Mouse (Mus musculus): Measurements from ENCODE around the gene Scrn3. TPM values are rescaled to one million over a fixed set of nuclear protein-coding genes. Genes with fewer than 3 reads are reported as not detected.

The Scrn3 gene
- total and polyA plus RNA-seq, 2 experiments from 2014 or later, result 5.1 to 5.3 TPM

- Histone ChIP-seq H3K27ac (ENCODE audit: low read depth, low read length) (no peak overlapping the region), H3K4me3 (ENCODE audit: low read depth, low read length) (no peak overlapping the region), H3K4me1 (ENCODE audit: insufficient read depth) (peaks cover 4% of the 10 kb centered on the region; the same call in 1 of the 2 replicates), H3K36me3 (ENCODE audit: insufficient read depth) (peaks cover 5% of the 10 kb centered on the region; the same call in 1 of the 2 replicates), H3K4me2 (ENCODE audit: low read depth) (no peak overlapping the region), H3K9ac (no peak overlapping the region), H3K27me3 (ENCODE audit: insufficient read depth, low read length) (no peaks in the 10 kb centered on the region), H3K9me3 (ENCODE audit: low read length) (no peaks in the 10 kb centered on the region)
- 91% methylated on average over 3 of the region's 3 CpGs for WGBS
- ATAC-seq (no peak), DNase-seq (no peak)
- no peak for TF ChIP-seq CTCF (IDR thresholded peaks at IDR 0.05; ENCODE audit: low read depth)
These were observed 1.9 kb downstream of the Scrn3 start for GRCm38 (mm10) chr2:73314311-73314710.

- Histone ChIP-seq H3K9ac (no peak overlapping the region), H3K27ac (ENCODE audit: low read depth, low read length) (no peak overlapping the region), H3K36me3 (ENCODE audit: insufficient read depth) (no peaks in the 10 kb centered on the region), H3K27me3 (ENCODE audit: insufficient read depth, low read length) (no peaks in the 10 kb centered on the region), H3K4me3 (ENCODE audit: low read depth, low read length) (no peak overlapping the region), H3K4me1 (ENCODE audit: insufficient read depth) (peaks cover 4% of the 10 kb centered on the region; the same call in 1 of the 2 replicates), H3K4me2 (ENCODE audit: low read depth) (no peak overlapping the region), H3K9me3 (ENCODE audit: low read length) (no peaks in the 10 kb centered on the region)
- DNase-seq, result no peak
- no peak for ATAC-seq
- TF ChIP-seq CTCF (IDR thresholded peaks at IDR 0.05; ENCODE audit: low read depth), result no peak
- WGBS, result 93% methylated on average over 9 of the region's 9 CpGs
These were observed 5.0 kb downstream of the Scrn3 start for GRCm38 (mm10) chr2:73317426-73317825.

GRCm38 (mm10) chr2:73319218-73319617 is 6.8 kb downstream of the Scrn3 start:
- ATAC-seq, result no peak
- Histone ChIP-seq H3K9ac (no peak overlapping the region), H3K36me3 (ENCODE audit: insufficient read depth) (no peaks in the 10 kb centered on the region), H3K4me3 (ENCODE audit: low read depth, low read length) (no peak overlapping the region), H3K27me3 (ENCODE audit: insufficient read depth, low read length) (no peaks in the 10 kb centered on the region), H3K4me1 (ENCODE audit: insufficient read depth) (no peaks in the 10 kb centered on the region), H3K27ac (ENCODE audit: low read depth, low read length) (no peak overlapping the region), H3K9me3 (ENCODE audit: low read length) (no peaks in the 10 kb centered on the region), H3K4me2 (ENCODE audit: low read depth) (no peak overlapping the region)
- DNase-seq, result no peak
- 92% methylated on average over 5 of the region's 5 CpGs for WGBS
- TF ChIP-seq CTCF (IDR thresholded peaks at IDR 0.05; ENCODE audit: low read depth), result no peak

- ATAC-seq (no peak), DNase-seq (no peak)
- H3K27me3 ChIP-seq (ENCODE audit: insufficient read depth, low read length), result no peaks in the 10 kb centered on the region
- H3K9me3 ChIP-seq (ENCODE audit: low read length), result no peaks in the 10 kb centered on the region
- TF ChIP-seq CTCF (IDR thresholded peaks at IDR 0.05; ENCODE audit: low read depth), result no peak
- no peak overlapping the region for H3K4me3 ChIP-seq (ENCODE audit: low read depth, low read length)
- WGBS, result 72% methylated on average over 12 of the region's 12 CpGs
- no peak overlapping the region for H3K9ac ChIP-seq
- no peaks in the 10 kb centered on the region for H3K36me3 ChIP-seq (ENCODE audit: insufficient read depth)
- H3K4me2 ChIP-seq (ENCODE audit: low read depth), result no peak overlapping the region
- no peak overlapping the region for H3K27ac ChIP-seq (ENCODE audit: low read depth, low read length)
- H3K4me1 ChIP-seq (ENCODE audit: insufficient read depth), result no peaks in the 10 kb centered on the region
These were observed 10.6 kb downstream of the Scrn3 start for GRCm38 (mm10) chr2:73322991-73323390.

GRCm38 (mm10) chr2:73325871-73326270 is 13.5 kb downstream of the Scrn3 start:
- no peak overlapping the region for H3K4me2 ChIP-seq (ENCODE audit: low read depth)
- H3K9ac ChIP-seq, result no peak overlapping the region
- H3K4me1 ChIP-seq (ENCODE audit: insufficient read depth), result no peaks in the 10 kb centered on the region
- no peak for TF ChIP-seq CTCF (IDR thresholded peaks at IDR 0.05; ENCODE audit: low read depth)
- H3K36me3 ChIP-seq (ENCODE audit: insufficient read depth), result no peaks in the 10 kb centered on the region
- 91% methylated on average over 5 of the region's 5 CpGs for WGBS
- no peaks in the 10 kb centered on the region for H3K9me3 ChIP-seq (ENCODE audit: low read length)
- no peak overlapping the region for H3K4me3 ChIP-seq (ENCODE audit: low read depth, low read length)
- no peak for DNase-seq
- H3K27ac ChIP-seq (ENCODE audit: low read depth, low read length), result no peak overlapping the region
- no peak for ATAC-seq
- H3K27me3 ChIP-seq (ENCODE audit: insufficient read depth, low read length), result no peaks in the 10 kb centered on the region

GRCm38 (mm10) chr2:73335949-73336348 is 23.5 kb downstream of the Scrn3 start:
- 86% methylated on average over 3 of the region's 3 CpGs for WGBS
- Histone ChIP-seq H3K27ac (ENCODE audit: low read depth, low read length) (no peak overlapping the region), H3K4me3 (ENCODE audit: low read depth, low read length) (no peak overlapping the region), H3K27me3 (ENCODE audit: insufficient read depth, low read length) (no peaks in the 10 kb centered on the region), H3K9ac (no peak overlapping the region), H3K4me1 (ENCODE audit: insufficient read depth) (no peaks in the 10 kb centered on the region), H3K9me3 (ENCODE audit: low read length) (no peaks in the 10 kb centered on the region), H3K36me3 (ENCODE audit: insufficient read depth) (no peaks in the 10 kb centered on the region), H3K4me2 (ENCODE audit: low read depth) (no peak overlapping the region)
- DNase-seq, result no peak
- TF ChIP-seq CTCF (IDR thresholded peaks at IDR 0.05; ENCODE audit: low read depth), result no peak
- ATAC-seq, result no peak

GRCm38 (mm10) chr2:73338415-73338814 is 26.0 kb downstream of the Scrn3 start:
- H3K4me3 ChIP-seq (ENCODE audit: low read depth, low read length), result no peak overlapping the region
- H3K9me3 ChIP-seq (ENCODE audit: low read length), result no peaks in the 10 kb centered on the region
- no peaks in the 10 kb centered on the region for H3K36me3 ChIP-seq (ENCODE audit: insufficient read depth)
- no peaks in the 10 kb centered on the region for H3K4me1 ChIP-seq (ENCODE audit: insufficient read depth)
- DNase-seq (no peak), ATAC-seq (no peak)
- H3K27me3 ChIP-seq (ENCODE audit: insufficient read depth, low read length), result no peaks in the 10 kb centered on the region
- no peak overlapping the region for H3K9ac ChIP-seq
- 76% methylated on average over 8 of the region's 8 CpGs for WGBS
- H3K4me2 ChIP-seq (ENCODE audit: low read depth), result no peak overlapping the region
- no peak overlapping the region for H3K27ac ChIP-seq (ENCODE audit: low read depth, low read length)
- TF ChIP-seq CTCF (IDR thresholded peaks at IDR 0.05; ENCODE audit: low read depth), result no peak

- Histone ChIP-seq H3K27me3 (ENCODE audit: insufficient read depth, low read length) (no peaks in the 10 kb centered on the region), H3K9me3 (ENCODE audit: low read length) (no peaks in the 10 kb centered on the region), H3K4me1 (ENCODE audit: insufficient read depth) (0 out of 2 replicates have a peak, but pooled peaks cover 4% of the 10 kb centered on the region), H3K4me2 (ENCODE audit: low read depth) (no peak overlapping the region), H3K36me3 (ENCODE audit: insufficient read depth) (no peaks in the 10 kb centered on the region), H3K4me3 (ENCODE audit: low read depth, low read length) (no peak overlapping the region), H3K9ac (no peak overlapping the region), H3K27ac (ENCODE audit: low read depth, low read length) (no peak overlapping the region)
- WGBS, result 89% methylated on average over 5 of the region's 5 CpGs
- DNase-seq (no peak), ATAC-seq (no peak)
- TF ChIP-seq CTCF (IDR thresholded peaks at IDR 0.05; ENCODE audit: low read depth), result no peak
These were observed 31.3 kb downstream of the Scrn3 start for GRCm38 (mm10) chr2:73343701-73344100.

Measured in forebrain, postnatal 0 days (tissue).